Mouse (Mus musculus) liver, embryonic 13.5 days (tissue): ENCODE results near the gene Klhl30. TPM values are rescaled to one million over a fixed set of nuclear protein-coding genes. Genes with fewer than 3 reads are reported as not detected.

Source experiments
- ATAC-seq: fragments of 200-750 bp; cut with Nextera tagmentation; 2 replicates; pipeline ENCODE4 v1.8.0; 2017; ENCODE audit warnings: low read depth, mild to moderate bottlenecking, moderate number of reproducible peaks, moderate library complexity
- DNase-seq: peaks from one replicate; pipeline ENCODE4 v3.0.0; 2022
- H3K27ac ChIP-seq: fragments of 300-500 bp; sonication (generic); 2 replicates; pipeline ENCODE4 v1.5.1; 2015; ENCODE audit warnings: moderate library complexity, mild to moderate bottlenecking, inconsistent platforms
- H3K27me3 ChIP-seq: fragments of 300-500 bp; sonication (generic); 2 replicates; pipeline ENCODE4 v1.6.1; 2015; ENCODE audit warnings: mild to moderate bottlenecking, inconsistent platforms
- H3K36me3 ChIP-seq: fragments of 300-500 bp; sonication (generic); 2 replicates; pipeline ENCODE4 v1.6.1; 2015; ENCODE audit warnings: mild to moderate bottlenecking, inconsistent platforms
- H3K4me1 ChIP-seq: fragments of 300-500 bp; sonication (generic); replicated peaks from 2 replicates; pipeline ENCODE4 v1.6.1; 2015; ENCODE audit warnings: inconsistent platforms
- H3K4me2 ChIP-seq: fragments of 300-500 bp; sonication (generic); 2 replicates; pipeline ENCODE4 v1.6.1; 2015; ENCODE audit warnings: inconsistent platforms, mild to moderate bottlenecking, moderate library complexity
- H3K4me3 ChIP-seq: fragments of 300-500 bp; sonication (generic); replicated peaks from 2 replicates; pipeline ENCODE4 v1.5.1; 2015; ENCODE audit warnings: mild to moderate bottlenecking, inconsistent platforms
- H3K9ac ChIP-seq: fragments of 300-500 bp; sonication (generic); 2 replicates; pipeline ENCODE4 v1.6.1; 2015; ENCODE audit warnings: mild to moderate bottlenecking, inconsistent platforms
- H3K9me3 ChIP-seq: fragments of 300-500 bp; sonication (generic); replicated peaks from 2 replicates; pipeline ENCODE4 v1.6.1; 2016; ENCODE audit warnings: inconsistent platforms
- whole genome bisulfite sequencing: fragments of 180-500 bp; shearing (Covaris S2); methylation state at CpG from one replicate; pipeline ENCODE4 v1.1.7; 2015; ENCODE audit not compliant: insufficient replicate concordance; 5-methylcytosine and 5-hydroxymethylcytosine counted together
- polyA plus RNA-seq: library from polyadenylated mRNA; unstranded; fragments of >200 nt; fragmentation: Nextera tagmentation; extraction: Ambion mirVana; gene quantifications from 2 replicates; pipeline ENCODE4 v1.2.1, GENCODE M21; 2015

The Klhl30 gene
- polyA plus RNA-seq, 1 experiment from 2014 or later: 0.10 TPM

DNA sequence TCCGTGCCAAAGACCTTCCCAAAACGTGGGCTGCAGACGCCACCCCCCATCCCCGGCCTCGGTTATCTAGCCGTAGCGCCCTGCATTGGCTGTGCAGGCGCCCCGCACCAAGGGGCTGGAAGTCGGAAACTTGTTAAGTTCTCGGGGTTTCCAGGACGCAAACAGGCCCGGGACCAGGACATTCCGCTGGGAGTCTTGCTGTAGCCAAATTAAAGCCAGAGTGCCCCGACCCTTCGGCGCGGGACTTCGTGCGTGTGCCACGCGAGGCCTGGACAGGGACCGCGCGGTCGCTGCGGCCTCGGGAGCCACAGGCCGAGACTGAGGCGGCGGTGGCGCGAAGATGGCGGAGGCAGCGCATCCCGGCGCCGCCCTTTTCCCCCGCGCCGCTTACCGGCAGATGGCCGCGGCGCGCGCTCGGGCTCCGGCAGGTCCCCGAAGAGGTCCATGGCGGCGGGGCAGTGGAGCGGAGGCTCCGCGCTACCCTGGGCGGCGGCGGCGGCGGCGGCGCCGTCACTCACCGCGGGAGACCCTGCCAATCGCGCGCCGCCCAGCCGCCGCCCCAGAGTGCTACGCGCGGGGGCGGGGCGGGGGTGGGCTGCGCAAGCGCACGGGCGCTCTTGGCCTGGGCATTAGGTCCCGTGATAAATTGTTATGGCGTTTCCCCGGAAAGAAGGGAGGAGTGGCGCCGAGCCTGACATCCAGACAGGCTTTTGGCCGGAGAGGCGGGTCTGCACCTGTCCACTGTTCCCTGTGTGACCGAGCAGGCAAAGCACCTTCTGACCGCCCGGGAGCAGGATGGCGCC is 47.6 kb downstream of the Klhl30 start, which contains the start of gene Ilkap:
TSS of gene Ilkap (minus strand) at position 556 of the 803 bp plus-strand sequence.
- Histone ChIP-seq H3K27ac (peak within 1 kb of the TSS; percentile 85), H3K36me3 (peaks cover 30% of the 10 kb centered on the region), H3K9ac (peak within 1 kb of the TSS; percentile 97), H3K4me3 (peak within 1 kb of the TSS; percentile 95), H3K4me1 (peaks cover 36% of the 10 kb centered on the region), H3K27me3 (no peaks in the 10 kb centered on the region), H3K9me3 (no peaks in the 10 kb centered on the region), H3K4me2 (peak within 1 kb of the TSS; percentile 92)
- peak; percentile 98 for ATAC-seq
- WGBS: under 1% methylated on average over 90 of the region's 91 CpGs
- peak; percentile 79 for DNase-seq

DNA sequence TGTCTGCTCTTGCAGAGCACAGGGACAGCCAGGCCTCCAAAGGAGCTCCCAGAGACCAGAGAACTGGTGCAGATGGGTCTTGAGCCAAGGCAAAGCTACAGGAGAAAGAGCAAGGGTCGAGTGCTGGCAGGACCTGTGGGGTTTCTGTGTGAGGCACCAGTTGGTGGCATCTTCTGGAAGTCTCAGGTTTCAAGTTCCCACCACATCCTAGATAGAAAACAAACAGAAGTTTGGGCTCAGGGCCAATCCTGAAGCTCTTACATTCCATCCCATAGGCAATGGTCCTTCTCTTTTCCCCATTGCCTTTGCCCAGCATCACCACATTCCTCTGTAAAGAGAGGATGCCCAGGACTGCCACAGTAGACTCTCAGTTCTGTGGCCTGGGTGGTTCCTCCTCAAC is 54.2 kb downstream of the Klhl30 start:
- no peaks in the 10 kb centered on the region for H3K4me1 ChIP-seq
- DNase-seq (no peak), ATAC-seq (no peak)
- WGBS: 19% methylated on average over 1 of the region's 1 CpGs
- no peak overlapping the region for H3K27ac ChIP-seq
- H3K9ac ChIP-seq: no peak overlapping the region
- H3K4me2 ChIP-seq: no peak overlapping the region
- H3K36me3 ChIP-seq: no peaks in the 10 kb centered on the region
- peaks cover 23% of the 10 kb centered on the region for H3K27me3 ChIP-seq
- H3K4me3 ChIP-seq: no peak overlapping the region
- no peaks in the 10 kb centered on the region for H3K9me3 ChIP-seq

DNA sequence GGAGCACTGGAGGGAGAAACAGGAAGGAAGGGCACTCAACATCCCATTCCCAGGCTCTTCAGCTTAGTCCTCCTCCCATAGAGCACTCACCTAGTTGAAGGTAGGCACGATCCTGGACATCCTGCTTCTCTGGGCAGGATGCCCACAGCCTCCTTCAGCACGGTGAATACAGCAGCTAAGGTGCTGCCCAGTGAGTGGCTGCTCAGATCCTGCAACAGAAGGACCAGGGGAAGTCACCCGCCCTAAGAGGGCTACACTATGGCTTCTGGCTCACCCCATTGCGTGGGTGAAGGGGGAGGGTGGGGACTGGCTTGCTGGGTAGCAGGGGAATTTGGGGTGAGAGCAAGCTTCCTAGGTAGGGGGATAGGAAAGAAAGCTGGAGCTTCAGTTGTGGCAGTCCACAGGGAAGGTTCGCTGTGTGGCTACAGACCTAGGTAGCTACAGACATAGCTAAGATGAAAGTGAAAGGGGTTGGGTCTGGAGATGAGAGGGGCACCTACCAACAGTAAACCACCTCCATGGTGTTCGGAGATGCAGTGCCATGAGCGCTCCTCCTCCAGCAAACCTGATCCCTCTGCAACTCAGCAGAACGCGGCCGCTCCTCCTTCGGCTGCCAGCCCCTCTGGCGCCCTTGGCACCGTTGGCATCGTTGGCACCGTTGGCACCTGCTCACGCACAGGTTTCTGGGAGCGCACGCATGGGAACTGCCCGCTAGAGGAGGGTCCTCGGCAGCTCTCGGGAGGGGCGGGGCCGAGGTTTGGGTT is 54.8 kb downstream of the Klhl30 start:
- no peak overlapping the region for H3K4me3 ChIP-seq
- no peak overlapping the region for H3K4me2 ChIP-seq
- no peak for ATAC-seq
- H3K27ac ChIP-seq: no peak overlapping the region
- H3K27me3 ChIP-seq: peaks cover 23% of the 10 kb centered on the region
- H3K4me1 ChIP-seq: no peaks in the 10 kb centered on the region
- WGBS: 41% methylated on average over 23 of the region's 23 CpGs
- no peaks in the 10 kb centered on the region for H3K36me3 ChIP-seq
- H3K9me3 ChIP-seq: no peaks in the 10 kb centered on the region
- no peak overlapping the region for H3K9ac ChIP-seq
- DNase-seq: no peak

DNA sequence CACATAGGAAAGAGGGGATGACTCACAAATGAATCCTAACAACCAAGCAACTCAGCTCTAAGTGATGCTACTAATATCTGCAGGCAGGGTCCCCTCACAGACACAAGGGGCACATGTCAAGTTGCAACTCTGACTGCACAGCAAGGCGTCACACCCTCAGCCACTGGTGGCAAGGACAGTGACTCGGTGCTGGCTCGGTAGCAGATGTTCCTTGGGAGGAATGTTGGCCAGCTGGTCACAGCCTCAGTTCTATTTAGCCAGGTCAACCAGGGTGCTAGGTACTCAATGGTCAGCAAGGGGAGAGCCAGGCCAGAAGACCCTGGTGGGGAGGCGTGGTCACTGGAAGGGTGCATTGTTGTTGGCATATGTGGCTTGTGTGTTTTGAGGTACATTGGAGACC is 57.0 kb downstream of the Klhl30 start:
- peaks cover 10% of the 10 kb centered on the region for H3K4me1 ChIP-seq
- no peak overlapping the region for H3K27ac ChIP-seq
- H3K4me2 ChIP-seq: no peak overlapping the region
- DNase-seq: no peak
- no peak for ATAC-seq
- WGBS: 69% methylated on average over 4 of the region's 4 CpGs
- no peak overlapping the region for H3K9ac ChIP-seq
- H3K4me3 ChIP-seq: no peak overlapping the region
- H3K36me3 ChIP-seq: no peaks in the 10 kb centered on the region
- H3K9me3 ChIP-seq: no peaks in the 10 kb centered on the region
- peaks cover 32% of the 10 kb centered on the region for H3K27me3 ChIP-seq

DNA sequence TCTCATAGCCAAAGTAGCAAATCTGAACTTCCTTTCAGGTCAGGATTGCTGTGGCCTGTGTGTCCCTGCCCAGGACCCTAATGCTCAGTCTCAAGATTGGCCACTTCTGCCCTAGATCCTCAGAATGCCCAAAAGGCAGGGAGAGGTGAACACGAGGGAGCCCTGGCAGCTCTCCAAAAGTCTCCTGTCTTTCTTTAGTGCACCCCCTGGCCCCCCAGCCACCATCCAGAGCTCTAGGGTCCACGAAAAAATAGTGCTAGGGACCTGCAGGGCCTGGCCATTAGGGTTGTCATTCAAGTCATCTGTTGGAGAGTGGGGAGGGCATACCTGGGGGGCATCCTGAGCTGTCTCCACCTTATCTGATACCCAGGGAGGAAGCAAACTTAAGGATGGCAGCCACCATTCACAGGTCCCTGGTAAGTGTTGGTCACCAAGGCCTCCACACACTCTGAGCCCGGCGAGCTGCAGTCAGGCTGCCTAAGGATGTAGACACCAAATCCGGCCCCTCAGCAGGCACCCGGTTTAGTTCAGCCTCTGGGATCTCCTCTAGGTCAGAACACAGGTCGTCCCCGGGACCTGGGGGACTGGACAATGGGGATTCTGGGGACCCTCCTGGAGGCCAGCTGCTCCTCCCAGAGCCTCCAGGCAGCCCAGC is 60.9 kb downstream of the Klhl30 start:
- H3K36me3 ChIP-seq: peaks cover 2% of the 10 kb centered on the region; the same call in 1 of the 2 replicates
- no peak overlapping the region for H3K27ac ChIP-seq
- WGBS: 69% methylated on average over 8 of the region's 8 CpGs
- ATAC-seq: no peak
- H3K27me3 ChIP-seq: peaks cover 24% of the 10 kb centered on the region
- H3K9ac ChIP-seq: peak overlapping the region; percentile 84; the same call in 1 of the 2 replicates
- H3K4me3 ChIP-seq: peak overlapping the region; percentile 80
- H3K4me1 ChIP-seq: peaks cover 31% of the 10 kb centered on the region
- H3K4me2 ChIP-seq: peak overlapping the region; percentile 99
- no peak for DNase-seq
- H3K9me3 ChIP-seq: no peaks in the 10 kb centered on the region

Other genes with a start within 250 kb of the Klhl30 start
- 1.2 and 1.8 TPM in 2 replicates for gene Rbm44, start 205.9 kb upstream of the Klhl30 start, polyA plus RNA-seq
- 4.1 and 5.3 TPM in 2 replicates for gene Ramp1, start 171.2 kb upstream of the Klhl30 start, polyA plus RNA-seq
- 71.1 and 77.5 TPM in 2 replicates for gene Ube2f, start 100.7 kb upstream of the Klhl30 start, polyA plus RNA-seq
- 24.9 and 30.1 TPM in 2 replicates for gene Scly, start 52.7 kb upstream of the Klhl30 start, polyA plus RNA-seq
- not detected in 2 replicates for gene Espnl, start 28.9 kb upstream of the Klhl30 start, polyA plus RNA-seq
- 4.5 and 4.7 TPM in 2 replicates for gene Erfe, start 15.4 kb downstream of the Klhl30 start, polyA plus RNA-seq
- 86.5 and 95.8 TPM in 2 replicates for gene Ilkap, start 47.8 kb downstream of the Klhl30 start, polyA plus RNA-seq
- gene Hes6, start 63.0 kb downstream of the Klhl30 start, polyA plus RNA-seq: 21.9 and 22.5 TPM in 2 replicates
- gene Per2, start 108.3 kb downstream of the Klhl30 start, polyA plus RNA-seq: 1.4 and 2.5 TPM in 2 replicates
- gene Traf3ip1, start 143.6 kb downstream of the Klhl30 start, polyA plus RNA-seq: 2.5 and 2.6 TPM in 2 replicates
- gene Asb1, start 189.5 kb downstream of the Klhl30 start, polyA plus RNA-seq: 12.3 and 13.8 TPM in 2 replicates